Mouse (Mus musculus): ENCODE results near the gene Rbpms2.

Rbpms2 gene

GRCm38 (mm10) chr9:65696337-65696736 is 66.9 kb downstream of the Rbpms2 start:
- DNase-seq (ENCODE audit: low spot score), result no peak

DNA sequence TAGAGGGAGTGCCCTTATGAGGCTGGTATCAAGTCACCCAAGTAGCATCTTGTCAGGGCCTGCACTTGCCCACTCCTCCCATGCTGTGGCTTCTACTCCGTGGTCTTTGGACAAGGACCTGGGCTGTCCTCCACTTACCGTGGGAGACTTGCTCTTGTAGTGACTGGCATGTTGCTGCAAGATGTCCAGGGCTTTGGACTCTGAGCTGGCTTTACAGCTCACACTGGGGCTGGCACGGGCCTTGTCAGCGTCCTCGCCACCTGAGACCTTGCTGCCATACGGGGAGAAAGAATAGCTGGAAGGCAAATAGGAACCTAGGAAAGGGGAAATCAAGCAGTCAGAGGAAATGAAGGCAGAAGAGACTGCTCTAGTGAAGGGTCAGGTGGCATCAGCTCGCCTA is 67.9 kb downstream of the Rbpms2 start:
- DNase-seq (ENCODE audit: low spot score), result no peak

- DNase-seq (ENCODE audit: low spot score), result no peak
These were observed 68.5 kb downstream of the Rbpms2 start for GRCm38 (mm10) chr9:65697992-65698391.

- no peak for DNase-seq (ENCODE audit: low spot score)
These were observed 71.1 kb downstream of the Rbpms2 start for GRCm38 (mm10) chr9:65700504-65700903.

DNA sequence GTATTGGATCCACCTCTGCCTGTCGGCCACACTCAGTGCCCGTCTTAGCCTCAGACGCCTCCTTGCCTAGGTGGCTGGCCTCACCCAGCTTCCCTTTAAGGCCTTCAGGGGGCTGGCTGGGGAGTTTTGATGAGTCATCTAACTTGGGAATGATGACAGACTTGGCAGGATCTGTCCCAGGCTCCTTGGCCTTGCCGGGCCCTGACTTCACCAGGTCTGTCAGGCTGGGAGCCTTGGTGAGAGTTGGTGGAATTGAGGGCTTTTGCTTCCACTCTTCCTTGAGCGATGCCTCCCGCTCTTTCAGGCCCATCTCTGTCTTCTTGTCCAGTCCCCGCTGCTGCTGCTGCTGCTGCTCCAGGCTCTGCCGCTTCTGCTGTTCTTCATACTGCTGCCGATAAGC is 72.8 kb downstream of the Rbpms2 start:
- DNase-seq (ENCODE audit: low spot score), result no peak

DNA sequence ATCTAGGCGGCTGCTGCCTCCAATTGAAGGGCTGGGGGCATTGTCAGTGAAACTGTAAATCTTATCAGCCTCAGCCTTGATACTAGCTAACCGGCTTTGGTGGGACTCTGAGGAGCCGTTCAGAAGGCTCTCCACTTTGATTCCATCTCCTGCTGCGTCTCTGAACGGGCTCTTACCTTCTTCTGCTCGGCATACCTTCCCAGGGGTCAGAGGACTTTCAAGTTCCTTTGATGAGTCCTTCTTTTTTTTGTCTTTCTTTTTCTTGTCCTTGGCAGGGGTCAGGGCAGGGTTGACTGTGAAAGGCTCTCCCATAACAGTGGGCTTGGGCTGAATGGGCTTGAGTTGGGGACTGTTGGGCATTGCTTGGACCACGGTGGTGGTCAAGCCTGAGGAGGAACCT is 73.8 kb downstream of the Rbpms2 start:
- DNase-seq (ENCODE audit: low spot score), result no peak

DNA sequence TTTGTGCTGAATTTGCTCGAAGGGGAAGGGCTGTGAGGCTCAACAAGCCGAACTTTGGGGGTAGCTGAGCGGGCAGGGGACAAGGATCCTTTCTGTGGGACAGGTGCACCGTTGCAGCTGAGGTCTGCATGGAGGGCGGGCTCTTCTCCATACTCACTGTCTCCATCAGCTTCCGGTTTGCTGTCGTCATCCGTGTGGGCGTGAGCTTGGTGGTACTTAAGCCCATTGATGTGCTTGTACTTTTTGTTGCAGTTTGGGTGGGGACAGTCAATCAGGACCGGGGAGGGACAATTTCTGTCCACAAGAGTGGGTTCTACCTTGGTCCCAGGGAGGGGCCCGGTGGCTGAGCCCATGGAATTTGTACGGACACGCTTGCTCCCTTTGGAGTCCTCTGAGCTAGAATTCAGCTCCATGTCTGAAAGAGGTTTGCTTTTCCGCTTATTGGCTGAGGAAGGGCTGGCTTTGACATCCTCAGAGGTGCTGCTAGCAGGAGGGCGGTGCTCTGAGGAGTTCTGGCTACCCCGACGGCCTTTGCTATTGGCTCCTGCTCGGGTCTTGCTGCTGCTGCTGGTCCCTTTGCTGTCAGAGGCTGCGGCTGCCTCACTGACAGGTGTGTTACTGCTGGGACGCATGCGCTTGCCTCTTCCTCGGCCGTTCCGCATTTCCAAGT is 74.6 kb downstream of the Rbpms2 start:
- DNase-seq (ENCODE audit: low spot score), result no peak

Data from retina, embryonic 14.5 days (tissue).